Mouse (Mus musculus): ENCODE data around the gene Tnfsf13. TPM values are rescaled to one million over a fixed set of nuclear protein-coding genes. Genes with fewer than 3 reads are reported as not detected.

Gene Tnfsf13
- polyA plus RNA-seq, 1 experiment: 21.3 TPM

- DNase-seq: peak; percentile 83
- 3% methylated on average over 41 of the region's 41 CpGs for WGBS
- TF ChIP-seq CTCF (IDR thresholded peaks at IDR 0.05; ENCODE audit: insufficient read depth, low read length) (0 out of 2 replicates have a peak, but pooled peaks have one; percentile 8), POLR2A (IDR thresholded peaks at IDR 0.05; ENCODE audit: borderline replicate concordance, extremely low read depth, low read depth, low read length) (peak; percentile 88)
- Histone ChIP-seq H3K4me3 (replicated peaks; ENCODE audit: extremely low read depth, low read depth, low read length) (peak within 1 kb of the TSS; percentile 79), H3K4me1 (ENCODE audit: control insufficient read depth, insufficient read depth, low read length) (peaks cover 3% of the 10 kb centered on the region; the same call in 1 of the 2 replicates)
Measured at GRCm38 (mm10) chr11:69695361-69696181, 10.0 kb upstream of the Tnfsf13 start, which contains the start of the genes Tnfsf12 and Tnfsfm13. TSS of gene Tnfsf12 (minus strand) at chr11:69695849. TSS of gene Tnfsfm13 (minus strand) at chr11:69696098.

DNA sequence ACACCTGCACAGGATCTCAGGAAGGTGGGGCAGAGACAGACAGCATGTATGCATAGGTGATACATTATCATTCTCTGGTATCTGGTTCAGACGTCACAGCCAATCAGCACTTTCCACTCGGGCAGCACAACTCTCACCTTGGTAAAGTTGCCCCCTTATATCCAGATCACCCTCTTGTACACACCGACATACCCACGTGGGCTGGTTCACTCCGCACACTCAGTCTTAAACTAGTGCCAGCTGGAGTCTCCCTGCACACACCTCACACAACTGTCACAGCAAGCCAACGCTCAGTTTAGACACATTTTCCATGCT lies 9.4 kb upstream of the Tnfsf13 start:
- H3K4me1 ChIP-seq (ENCODE audit: control insufficient read depth, insufficient read depth, low read length): peaks cover 3% of the 10 kb centered on the region; the same call in 1 of the 2 replicates
- no peak for DNase-seq
- 19% methylated on average over 6 of the region's 6 CpGs for WGBS
- peak overlapping the region; percentile 79 for H3K4me3 ChIP-seq (replicated peaks; ENCODE audit: extremely low read depth, low read depth, low read length)
- TF ChIP-seq CTCF (IDR thresholded peaks at IDR 0.05; ENCODE audit: insufficient read depth, low read length): no peak
- peak; percentile 13; the same call in 1 of the 2 replicates for TF ChIP-seq POLR2A (IDR thresholded peaks at IDR 0.05; ENCODE audit: borderline replicate concordance, extremely low read depth, low read depth, low read length)

- Histone ChIP-seq H3K4me1 (ENCODE audit: control insufficient read depth, insufficient read depth, low read length) (peaks cover 6% of the 10 kb centered on the region; the same call in 1 of the 2 replicates), H3K4me3 (replicated peaks; ENCODE audit: extremely low read depth, low read depth, low read length) (no peak overlapping the region)
- TF ChIP-seq CTCF (IDR thresholded peaks at IDR 0.05; ENCODE audit: insufficient read depth, low read length) (no peak), POLR2A (IDR thresholded peaks at IDR 0.05; ENCODE audit: borderline replicate concordance, extremely low read depth, low read depth, low read length) (no peak)
- no peak for DNase-seq
- 59% methylated on average over 11 of the region's 11 CpGs for WGBS
Measured at GRCm38 (mm10) chr11:69693421-69693965, 7.9 kb upstream of the Tnfsf13 start.

DNA sequence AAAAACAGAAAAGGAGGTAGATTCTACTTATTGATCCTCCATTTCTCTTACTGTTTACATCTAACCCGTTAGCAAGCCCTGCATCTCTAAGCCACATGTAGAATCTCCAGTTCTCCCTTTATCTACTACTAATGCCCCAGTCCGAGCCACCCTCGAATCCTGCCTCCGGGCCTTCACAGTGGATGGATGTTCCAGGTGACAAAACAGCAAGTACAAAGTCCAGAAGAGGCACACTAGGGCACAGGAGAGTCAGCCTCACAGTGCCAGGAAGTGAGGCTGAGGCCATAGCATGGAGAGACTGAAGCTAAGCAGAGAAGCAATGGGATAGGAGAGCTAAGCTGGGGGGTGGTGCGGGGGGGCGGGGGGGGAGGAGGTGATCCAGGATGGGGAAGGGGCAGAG lies 7.3 kb upstream of the Tnfsf13 start:
- Histone ChIP-seq H3K4me3 (replicated peaks; ENCODE audit: extremely low read depth, low read depth, low read length) (no peak overlapping the region), H3K4me1 (ENCODE audit: control insufficient read depth, insufficient read depth, low read length) (peaks cover 6% of the 10 kb centered on the region; the same call in 1 of the 2 replicates)
- TF ChIP-seq CTCF (IDR thresholded peaks at IDR 0.05; ENCODE audit: insufficient read depth, low read length) (no peak), POLR2A (IDR thresholded peaks at IDR 0.05; ENCODE audit: borderline replicate concordance, extremely low read depth, low read depth, low read length) (no peak)
- DNase-seq: no peak
- 87% methylated on average over 6 of the region's 6 CpGs for WGBS

DNA sequence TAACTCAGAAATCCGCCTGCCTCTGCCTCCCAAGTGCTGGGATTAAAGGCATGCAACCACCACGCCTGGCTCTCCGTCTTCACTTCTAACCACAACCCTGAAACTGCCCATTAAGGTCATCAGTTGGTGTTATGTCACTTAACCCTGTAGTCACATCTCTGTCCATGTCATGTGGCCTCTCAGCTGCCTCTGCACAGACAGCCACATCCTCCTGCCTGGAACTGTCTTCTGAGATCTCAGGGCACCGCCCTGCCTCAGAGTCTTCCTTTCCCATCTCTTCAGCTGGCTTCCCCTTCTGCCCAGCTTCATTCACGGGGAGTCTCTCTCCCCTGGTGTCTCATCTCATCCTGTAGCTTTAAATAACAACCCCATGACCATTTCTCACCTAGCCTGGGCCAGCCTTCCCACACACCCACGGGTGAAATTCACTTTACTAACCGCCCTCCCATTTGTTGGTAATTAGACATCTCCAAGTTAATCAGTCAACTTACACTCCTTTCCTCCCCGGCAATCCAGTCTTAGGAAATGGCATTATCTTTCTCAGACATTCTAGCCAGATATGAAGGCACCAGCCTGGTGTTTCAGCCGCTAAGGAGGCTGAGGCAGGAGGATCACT lies 6.7 kb upstream of the Tnfsf13 start:
- DNase-seq: no peak
- H3K4me3 ChIP-seq (replicated peaks; ENCODE audit: extremely low read depth, low read depth, low read length): no peak overlapping the region
- 73% methylated on average over 9 of the region's 9 CpGs for WGBS
- no peak for TF ChIP-seq POLR2A (IDR thresholded peaks at IDR 0.05; ENCODE audit: borderline replicate concordance, extremely low read depth, low read depth, low read length)
- TF ChIP-seq CTCF (IDR thresholded peaks at IDR 0.05; ENCODE audit: insufficient read depth, low read length): no peak
- H3K4me1 ChIP-seq (ENCODE audit: control insufficient read depth, insufficient read depth, low read length): peaks cover 6% of the 10 kb centered on the region; the same call in 1 of the 2 replicates

- no peak for DNase-seq
- WGBS: 90% methylated on average over 1 of the region's 1 CpGs
- TF ChIP-seq CTCF (IDR thresholded peaks at IDR 0.05; ENCODE audit: insufficient read depth, low read length): no peak
- TF ChIP-seq POLR2A (IDR thresholded peaks at IDR 0.05; ENCODE audit: borderline replicate concordance, extremely low read depth, low read depth, low read length): no peak
- no peak overlapping the region for H3K4me3 ChIP-seq (replicated peaks; ENCODE audit: extremely low read depth, low read depth, low read length)
- H3K4me1 ChIP-seq (ENCODE audit: control insufficient read depth, insufficient read depth, low read length): peaks cover 23% of the 10 kb centered on the region
Measured at GRCm38 (mm10) chr11:69689891-69690290, 4.3 kb upstream of the Tnfsf13 start.

DNA sequence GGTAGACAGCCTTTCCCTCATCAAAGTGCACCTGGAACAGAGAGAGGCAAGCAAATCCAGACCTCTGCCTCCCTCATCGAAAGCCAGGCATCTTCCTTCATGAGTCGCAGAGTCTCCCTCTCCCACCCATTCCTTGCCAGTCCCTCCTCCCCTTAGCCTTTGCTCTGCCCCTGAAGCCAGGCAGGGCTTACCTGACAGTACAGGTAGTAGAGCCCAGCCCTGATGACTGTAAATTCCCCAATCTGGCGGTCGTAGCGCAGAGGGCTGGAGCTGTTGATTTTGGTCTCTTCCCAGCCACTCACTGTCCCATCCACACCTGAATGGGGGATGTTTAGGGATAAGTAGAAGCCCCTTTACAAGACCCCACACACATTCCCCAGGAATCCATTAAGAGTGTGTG lies 1.5 kb upstream of the Tnfsf13 start:
- no peak for TF ChIP-seq CTCF (IDR thresholded peaks at IDR 0.05; ENCODE audit: insufficient read depth, low read length)
- no peak for TF ChIP-seq POLR2A (IDR thresholded peaks at IDR 0.05; ENCODE audit: borderline replicate concordance, extremely low read depth, low read depth, low read length)
- H3K4me1 ChIP-seq (ENCODE audit: control insufficient read depth, insufficient read depth, low read length): peaks cover 29% of the 10 kb centered on the region
- no peak overlapping the region for H3K4me3 ChIP-seq (replicated peaks; ENCODE audit: extremely low read depth, low read depth, low read length)
- no peak for DNase-seq
- WGBS: 56% methylated on average over 5 of the region's 5 CpGs

DNA sequence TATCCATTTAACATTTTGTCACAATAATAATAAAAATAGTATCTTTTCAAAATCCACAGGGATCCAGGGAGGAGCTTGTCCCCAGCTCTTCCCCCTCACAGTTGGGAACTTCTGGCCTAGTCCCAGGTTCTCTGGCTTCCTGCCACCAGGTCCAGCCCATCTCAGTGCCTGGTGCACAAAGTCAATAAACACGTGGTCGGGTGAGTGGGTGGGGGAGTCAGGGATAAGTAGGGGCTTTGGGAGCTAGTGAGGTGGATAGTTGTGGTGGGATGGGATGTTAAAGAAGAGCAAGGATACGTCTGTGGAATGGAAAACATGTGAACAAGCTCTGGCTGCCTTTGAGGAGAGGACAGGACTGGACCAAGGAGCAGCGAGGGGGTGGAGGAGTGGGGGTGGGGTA lies 793 bp upstream of the Tnfsf13 start:
- 8% methylated on average over 4 of the region's 4 CpGs for WGBS
- peak; percentile 80 for DNase-seq
- Histone ChIP-seq H3K4me3 (replicated peaks; ENCODE audit: extremely low read depth, low read depth, low read length) (no peak overlapping the region), H3K4me1 (ENCODE audit: control insufficient read depth, insufficient read depth, low read length) (peaks cover 29% of the 10 kb centered on the region)
- no peak for TF ChIP-seq CTCF (IDR thresholded peaks at IDR 0.05; ENCODE audit: insufficient read depth, low read length)
- peak; percentile 37; the same call in 1 of the 2 replicates for TF ChIP-seq POLR2A (IDR thresholded peaks at IDR 0.05; ENCODE audit: borderline replicate concordance, extremely low read depth, low read depth, low read length)

GRCm38 (mm10) chr11:69684936-69685335 lies 648 bp downstream of the Tnfsf13 start:
- DNase-seq: no peak
- no peak for TF ChIP-seq POLR2A (IDR thresholded peaks at IDR 0.05; ENCODE audit: borderline replicate concordance, extremely low read depth, low read depth, low read length)
- TF ChIP-seq CTCF (IDR thresholded peaks at IDR 0.05; ENCODE audit: insufficient read depth, low read length): no peak
- Histone ChIP-seq H3K4me3 (replicated peaks; ENCODE audit: extremely low read depth, low read depth, low read length) (peak overlapping the region; percentile 31), H3K4me1 (ENCODE audit: control insufficient read depth, insufficient read depth, low read length) (peaks cover 28% of the 10 kb centered on the region)
- WGBS: 71% methylated on average over 6 of the region's 6 CpGs
